Mouse (Mus musculus) megakaryocyte, adult 5-6 weeks (primary cell): Measurements from ENCODE around the gene Gm20388. TPM values are rescaled to one million over a fixed set of nuclear protein-coding genes. Genes with fewer than 3 reads are reported as not detected.

ENCODE experiments used
- ATAC-seq: 2 replicates; pipeline ENCODE4 v1.8.0; 2016; ENCODE audit warnings: mild to moderate bottlenecking, inconsistent platforms; ENCODE audit not compliant: poor library complexity, severe bottlenecking
- total RNA-seq, 2 experiments: library from RNA; stranded (forward) in 1 of 2; stranded (reverse) in 1 of 2; fragments of 153-499, 151-499 nt in 1 of 2; fragments of 221-1000, 200-1000 nt in 1 of 2; gene quantifications; 2 replicates each; pipeline versions ENCODE4 v1.2.3 to v1.2.4; 2015 to 2017

The Gm20388 gene
- total RNA-seq, 2 experiments from 2014 or later: 7.6 to 15.5 TPM

- ATAC-seq: no peak
These were observed 1993.3 kb downstream of the Gm20388 start for GRCm38 (mm10) chr8:121903977-121904376.

- no peak for ATAC-seq
These were observed 1994.4 kb downstream of the Gm20388 start for GRCm38 (mm10) chr8:121904999-121905398.

DNA sequence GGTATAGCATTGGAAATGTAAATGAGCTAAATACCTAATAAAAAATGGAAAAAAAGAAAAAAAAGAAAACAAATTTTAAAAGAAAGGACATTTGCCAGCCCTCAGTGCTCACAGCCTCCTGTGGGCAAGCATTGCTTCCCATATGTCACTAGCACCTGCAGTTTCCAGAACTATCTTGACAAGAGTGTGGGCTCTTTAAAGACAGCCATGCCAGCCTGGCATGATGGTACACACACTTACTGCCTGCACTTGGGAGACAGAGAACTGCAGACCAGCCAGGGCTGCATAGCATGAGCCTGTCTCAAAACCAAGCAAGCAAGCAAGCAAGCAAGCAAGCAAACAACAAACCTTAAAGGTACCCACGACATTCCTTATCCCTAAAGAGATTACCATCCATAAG is 1994.8 kb downstream of the Gm20388 start:
- no peak for ATAC-seq

DNA sequence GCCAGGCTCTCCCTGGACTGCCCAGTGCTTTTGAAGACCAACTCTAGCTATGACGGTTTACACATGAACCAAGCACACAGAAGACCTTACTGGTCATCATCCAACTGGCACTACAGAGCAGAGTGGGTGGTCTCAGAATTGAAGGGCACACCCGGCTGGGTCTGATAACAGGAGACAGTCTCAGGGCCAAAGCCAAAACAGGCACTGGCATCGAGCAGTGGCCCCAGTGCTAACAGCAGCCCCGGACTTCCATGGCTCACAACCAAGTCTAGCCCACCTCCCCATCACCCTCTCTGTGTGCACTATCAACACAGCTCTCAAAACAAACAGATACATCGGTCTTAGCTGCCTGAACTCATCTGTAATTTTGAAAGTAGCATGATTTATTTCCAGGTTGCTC is 1995.2 kb downstream of the Gm20388 start:
- ATAC-seq: no peak

- peak; percentile 35 for ATAC-seq
These were observed 1996.2 kb downstream of the Gm20388 start for GRCm38 (mm10) chr8:121906542-121907512.

DNA sequence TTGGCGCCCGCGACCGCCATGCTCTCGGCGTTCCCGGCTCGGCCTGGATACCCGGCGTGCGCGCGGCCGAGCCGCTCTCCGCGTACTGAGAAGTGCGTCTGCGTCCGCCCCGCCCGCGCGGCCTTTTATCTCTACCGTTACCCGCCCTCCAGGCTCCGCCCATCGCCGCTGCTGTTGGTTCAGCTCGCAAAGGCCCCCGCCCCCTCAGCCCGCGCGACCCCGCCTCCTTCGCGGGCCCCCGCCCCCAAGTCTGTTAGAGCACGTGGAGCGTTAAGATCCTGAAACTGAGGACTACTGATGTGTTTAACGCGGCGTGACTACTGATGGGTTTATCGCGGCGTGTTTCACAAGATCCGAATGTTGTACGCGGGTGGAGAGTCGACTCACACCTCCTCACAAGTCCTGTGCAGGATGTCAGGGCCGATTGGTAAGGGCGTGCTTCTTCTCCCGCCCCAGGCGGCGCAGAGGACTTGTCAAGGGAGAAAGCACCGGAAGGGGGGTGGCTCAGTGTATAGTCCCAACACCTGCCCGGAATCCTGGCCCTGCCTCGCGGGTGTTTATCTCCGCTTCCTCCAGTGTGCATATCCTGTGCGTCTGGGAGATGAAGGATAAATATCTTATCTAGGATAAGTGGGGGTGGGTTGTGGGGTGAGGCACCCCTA is 1997.1 kb downstream of the Gm20388 start, which contains the start of gene Slc7a5:
Gene Slc7a5, minus strand, starts transcription at position 108 of the 662 bp plus-strand sequence.
- ATAC-seq: peak; percentile 85

DNA sequence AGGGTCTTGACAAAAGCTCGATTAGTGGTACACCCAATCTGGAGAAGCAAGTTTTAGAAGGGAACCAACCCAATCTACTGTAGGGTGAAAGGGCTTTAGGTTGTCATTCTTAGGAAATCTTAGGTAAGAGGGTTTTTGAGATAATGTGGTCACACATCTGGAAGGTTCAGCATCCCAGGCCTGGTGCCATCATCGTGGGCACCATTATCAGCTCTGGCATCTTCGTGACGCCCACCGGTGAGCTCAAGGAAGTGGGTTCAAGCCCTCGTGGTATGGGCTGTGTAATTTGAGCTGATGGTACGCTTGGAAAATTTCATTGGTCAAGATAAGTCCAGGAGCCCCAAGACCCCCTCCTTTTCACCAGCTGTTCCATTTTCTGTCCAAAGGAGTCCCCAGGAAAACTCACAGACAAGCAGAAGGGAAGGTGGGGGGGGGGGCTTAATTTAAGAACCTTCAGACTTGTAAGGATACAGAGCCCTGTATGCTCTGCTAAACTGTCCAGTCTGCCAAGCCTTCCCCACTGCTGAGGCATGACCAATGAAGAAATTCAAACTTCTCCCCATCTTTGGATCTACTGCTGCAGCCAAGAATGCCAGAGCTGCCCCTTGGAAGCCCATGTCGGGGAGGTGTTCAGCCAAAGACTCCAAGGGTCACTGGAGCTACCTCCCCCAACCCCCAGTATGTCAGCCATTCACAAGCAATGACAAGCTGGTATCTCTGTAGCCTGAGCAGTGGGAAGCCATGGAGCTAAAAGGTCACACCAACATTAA is 1997.9 kb downstream of the Gm20388 start:
- ATAC-seq: no peak

GRCm38 (mm10) chr8:121909148-121909541 is 1998.5 kb downstream of the Gm20388 start:
- ATAC-seq: no peak

DNA sequence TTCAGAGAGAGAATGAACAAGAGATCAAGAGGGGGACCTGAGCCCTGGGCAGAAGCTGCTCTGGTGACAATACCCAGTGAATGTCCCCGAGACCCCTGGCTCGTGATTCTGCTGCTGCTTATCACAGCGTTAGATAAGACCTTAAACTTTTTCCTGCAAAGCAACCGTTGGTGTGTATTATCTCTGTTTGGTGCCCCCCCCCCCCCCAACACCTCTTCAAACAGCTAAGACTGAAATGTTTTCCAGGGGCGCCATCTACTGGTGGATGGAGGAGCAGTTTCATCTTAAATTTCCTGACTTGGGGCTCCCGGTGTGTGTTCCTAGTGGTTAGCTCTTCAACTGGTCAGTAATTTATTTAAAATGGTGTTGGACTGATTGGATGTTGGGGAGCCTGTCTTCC is 1999.0 kb downstream of the Gm20388 start:
- ATAC-seq: no peak

DNA sequence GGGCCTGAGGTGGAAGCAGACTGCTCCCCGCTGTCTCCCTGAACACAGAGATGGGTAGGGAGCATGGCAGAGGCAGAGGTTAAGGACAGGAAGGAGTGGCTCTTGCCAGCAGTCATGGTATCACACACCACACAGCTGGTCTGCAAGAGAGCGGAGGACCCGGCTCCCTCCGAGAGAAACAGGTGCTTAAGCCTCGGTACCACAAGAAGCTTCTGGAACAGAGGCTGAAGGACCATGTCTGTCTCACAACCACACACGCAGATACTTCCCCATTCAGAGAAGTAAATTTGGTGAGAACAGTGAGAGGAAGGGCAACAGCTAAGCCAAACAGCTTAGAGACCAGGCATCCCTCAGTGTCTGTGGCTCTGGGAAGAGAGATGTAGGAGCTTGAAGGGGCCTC is 2000.8 kb downstream of the Gm20388 start:
- no peak for ATAC-seq

- ATAC-seq: no peak
These were observed 2001.3 kb downstream of the Gm20388 start for GRCm38 (mm10) chr8:121911987-121912386.

GRCm38 (mm10) chr8:121912831-121913230 is 2002.2 kb downstream of the Gm20388 start:
- ATAC-seq: no peak

DNA sequence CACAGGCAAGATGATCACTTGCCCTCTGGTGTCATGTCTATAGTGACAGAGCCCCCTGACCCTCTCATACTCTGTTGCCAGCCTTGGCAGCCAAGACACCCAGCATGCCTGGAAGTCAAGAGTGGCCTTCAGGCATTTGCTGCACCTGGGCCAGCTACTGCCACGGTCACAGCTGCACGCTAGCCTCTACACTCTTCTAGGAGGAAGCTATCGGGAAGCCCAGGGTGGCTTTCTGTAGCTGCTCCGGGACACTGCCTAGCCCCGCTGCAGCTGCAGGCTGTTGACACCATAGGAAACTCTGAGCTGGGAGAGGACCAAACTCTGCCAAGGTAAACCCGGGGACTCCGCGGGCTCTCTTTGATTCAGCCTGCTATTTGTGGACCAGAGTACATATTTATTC is 2002.7 kb downstream of the Gm20388 start:
- ATAC-seq: no peak

- ATAC-seq: no peak
These were observed 2008.5 kb downstream of the Gm20388 start for GRCm38 (mm10) chr8:121919158-121919557.

- peak; percentile 27; the same call in 1 of the 2 replicates for ATAC-seq
These were observed 2009.1 kb downstream of the Gm20388 start for GRCm38 (mm10) chr8:121919731-121920130.

DNA sequence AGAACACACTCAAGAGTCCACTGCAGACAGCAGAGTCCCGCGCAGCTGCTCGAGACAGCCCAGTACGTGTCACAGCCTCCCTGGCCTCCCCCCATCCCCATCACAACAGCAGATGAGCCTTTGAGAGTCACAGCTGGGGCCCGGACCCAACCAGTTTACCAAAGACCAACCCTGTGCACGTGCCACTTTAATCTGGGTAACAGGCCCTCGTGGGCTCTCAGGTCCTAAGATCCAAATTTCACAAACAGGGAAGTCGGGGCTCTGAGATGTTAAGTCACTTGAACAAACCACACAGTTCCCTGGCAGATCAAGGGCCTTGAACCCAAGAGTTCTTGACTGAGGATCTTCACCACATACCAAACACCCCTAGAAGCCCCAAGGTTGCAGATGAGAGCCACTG is 2010.9 kb downstream of the Gm20388 start:
- ATAC-seq: no peak

- ATAC-seq: no peak
These were observed 2011.5 kb downstream of the Gm20388 start for GRCm38 (mm10) chr8:121922101-121922500.

GRCm38 (mm10) chr8:121924681-121925080 is 2014.0 kb downstream of the Gm20388 start:
- ATAC-seq: no peak

- peak; percentile 79 for ATAC-seq
These were observed 2015.0 kb downstream of the Gm20388 start for GRCm38 (mm10) chr8:121925624-121926023.

DNA sequence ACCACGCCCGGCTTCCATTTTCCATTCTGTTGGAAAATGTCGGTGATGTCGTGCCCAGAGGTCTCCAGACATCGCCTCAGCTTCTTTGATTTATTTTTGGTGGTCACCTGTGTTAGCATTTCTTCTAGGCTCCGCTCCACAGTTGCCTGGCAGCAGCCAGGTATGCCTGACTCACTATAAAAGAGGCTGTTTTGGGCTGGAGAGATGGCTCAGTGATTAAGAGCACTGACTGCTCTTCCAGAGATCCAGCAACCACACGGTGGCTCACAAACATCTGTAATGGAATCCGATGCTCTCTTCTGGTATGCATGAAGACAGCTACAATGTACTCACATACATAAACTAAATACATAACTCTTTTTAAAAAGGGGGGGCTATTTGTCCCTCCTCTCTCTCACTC is 2015.6 kb downstream of the Gm20388 start:
- ATAC-seq: no peak

DNA sequence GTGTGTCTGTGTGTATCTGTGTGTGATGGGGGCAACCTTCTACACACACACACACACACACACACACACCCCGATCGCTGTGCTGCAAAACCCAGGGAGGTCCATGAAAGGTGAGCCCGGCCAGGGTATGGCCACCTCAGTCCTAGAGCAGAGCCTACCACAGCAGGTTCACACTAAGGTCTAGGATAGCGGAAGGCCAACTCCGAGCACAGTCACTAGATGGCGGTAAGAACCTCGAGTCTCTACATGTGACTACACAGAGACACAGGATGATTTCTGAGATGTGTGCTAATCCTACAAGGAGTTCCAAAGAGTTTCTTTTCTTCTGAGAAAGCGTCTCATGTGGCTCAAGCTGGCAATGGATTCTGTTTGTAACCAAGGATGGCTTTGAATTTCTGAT is 2016.7 kb downstream of the Gm20388 start:
- ATAC-seq: peak; percentile 84
